Mouse (Mus musculus): ENCODE measurements around the gene Aatf.

- TF ChIP-seq CTCF (IDR thresholded peaks at IDR 0.05; ENCODE audit: low read depth, low read length) (no peak), POLR2A (IDR thresholded peaks at IDR 0.05; ENCODE audit: insufficient read depth, low read length) (no peak), EP300 (IDR thresholded peaks at IDR 0.05; ENCODE audit: insufficient read depth, low read depth, low read length) (no peak)
Observed at GRCm38 (mm10) chr11:84539981-84540380, 26.7 kb upstream of the Aatf start.

Measured in ES-Bruce4 (cell line).